Comparison of ENCODE assay signal across 24 mouse cellular contexts in genomic region chr1:152492258-152492657, GRCm38 (mm10).
"Had no signal": no experiment of that assay in that cellular context is flagged by ENCODE, and none has a peak within 500 bp of the region (broad histone marks: within the 10 kb centered on the region; RNA-seq: fewer than 3 reads in every experiment).

No protein-coding gene starts in this region.

- ATAC-seq: forebrain, embryonic 16.5 days; hindbrain, embryonic 16.5 days; inflammation-experienced regulatory T-cells, adult 6 months; intestine, embryonic 15.5 days; intestine, postnatal 0 days; liver, embryonic 12.5 days had no signal

- H3K4me1 ChIP-seq: hindbrain, embryonic 12.5 days; liver, embryonic 12.5 days had no signal

- H3K4me3 ChIP-seq: heart, embryonic 13.5 days; heart, embryonic 15.5 days; hindbrain, embryonic 12.5 days; intestine, embryonic 15.5 days; layer of hippocampus, adult 2 months; left cerebral cortex, adult 2 months; limb, embryonic 12.5 days; liver, embryonic 12.5 days had no signal

- H3K36me3 ChIP-seq: heart, embryonic 15.5 days; hindbrain, embryonic 12.5 days; intestine, embryonic 15.5 days; limb, embryonic 12.5 days; liver, embryonic 12.5 days had no signal

- H3K4me2 ChIP-seq: heart, embryonic 11.5 days; heart, embryonic 13.5 days; heart, embryonic 15.5 days; hindbrain, embryonic 12.5 days; hindbrain, embryonic 14.5 days; intestine, embryonic 15.5 days; limb, embryonic 12.5 days; liver, embryonic 12.5 days had no signal

- H3K9me3 ChIP-seq: heart, embryonic 13.5 days; heart, embryonic 15.5 days; hindbrain, embryonic 12.5 days; intestine, embryonic 15.5 days; limb, embryonic 12.5 days; liver, embryonic 12.5 days had no signal

- H3K27me3 ChIP-seq: heart, embryonic 13.5 days; heart, embryonic 15.5 days; hindbrain, embryonic 12.5 days; intestine, embryonic 15.5 days; limb, embryonic 12.5 days; liver, embryonic 12.5 days had no signal

- DNase-seq: gastrocnemius, postnatal 10 days; gastrocnemius, postnatal 36 days; heart, postnatal 14 days; heart, postnatal 36 days; kidney, adult 18-20 months; kidney, adult 8-10 months; kidney, postnatal 10 days; kidney, postnatal 25 days; kidney, postnatal 4 days had no signal

- H3K27ac ChIP-seq: heart, embryonic 13.5 days; heart, embryonic 15.5 days; hindbrain, embryonic 12.5 days; hindbrain, embryonic 14.5 days; intestine, embryonic 15.5 days; layer of hippocampus, adult 2 months; left cerebral cortex, adult 2 months; limb, embryonic 12.5 days; liver, embryonic 12.5 days; liver, embryonic 14.5 days had no signal

- H3K9ac ChIP-seq: heart, embryonic 13.5 days; heart, embryonic 15.5 days; hindbrain, embryonic 12.5 days; hindbrain, embryonic 14.5 days; intestine, embryonic 15.5 days; limb, embryonic 12.5 days; liver, embryonic 12.5 days; liver, embryonic 14.5 days had no signal
